Mouse (Mus musculus): ENCODE data around the gene Prok1. TPM values are rescaled to one million over a fixed set of nuclear protein-coding genes. Genes with fewer than 3 reads are reported as not detected.

The Prok1 gene
- polyA plus RNA-seq, 1 experiment: 0.05 TPM

GRCm38 (mm10) chr3:107266814-107267345 lies 27.4 kb upstream of the Prok1 start:
- TF ChIP-seq SRF (IDR thresholded peaks at IDR 0.05; ENCODE audit: control insufficient read depth, insufficient read length, low read depth) (no peak), CEBPB (IDR thresholded peaks at IDR 0.05; ENCODE audit: insufficient read depth, poor library complexity, severe bottlenecking) (no peak), USF1 (IDR thresholded peaks at IDR 0.05; ENCODE audit: low read depth) (no peak), TCF3 (IDR thresholded peaks at IDR 0.05; ENCODE audit: insufficient read length, low read depth) (no peak), POLR2AphosphoS2 (IDR thresholded peaks at IDR 0.05; ENCODE audit: insufficient read length, low read depth) (no peak), POLR2A (IDR thresholded peaks at IDR 0.05; ENCODE audit: insufficient read length, low read depth) (no peak), MYOG (IDR thresholded peaks at IDR 0.05; ENCODE audit: control insufficient read depth in 1 of 3, insufficient read depth in 1 of 3, insufficient read length in 2 of 3, low read depth in 2 of 3) (peak in 1 of 3 experiments; percentile 29), E2F4 (IDR thresholded peaks at IDR 0.05; ENCODE audit: insufficient read depth) (no peak), MAX (IDR thresholded peaks at IDR 0.05; ENCODE audit: low read depth) (no peak), MYOD1 (IDR thresholded peaks at IDR 0.05; ENCODE audit: control insufficient read depth in 1 of 3, insufficient read length in 2 of 3, low read depth in 2 of 3) (peak in 2 of 3 experiments; percentile 82 to 92), TCF12 (IDR thresholded peaks at IDR 0.05; ENCODE audit: insufficient read depth, poor library complexity, severe bottlenecking) (peak; percentile 69), REST (IDR thresholded peaks at IDR 0.05; ENCODE audit: insufficient read depth, insufficient read length) (no peak)
- H3K79me2 ChIP-seq (ENCODE audit: control insufficient read depth, insufficient read depth): no peaks in the 10 kb centered on the region
- H3ac ChIP-seq (ENCODE audit: control insufficient read depth, insufficient read length): no peak overlapping the region
- peak overlapping the region; percentile 47 for H3K4me2 ChIP-seq (ENCODE audit: low read depth)
- no peak overlapping the region for H3K4me3 ChIP-seq
- no peaks in the 10 kb centered on the region for H3K36me3 ChIP-seq (ENCODE audit: control insufficient read depth, insufficient read depth)
- no peaks in the 10 kb centered on the region for H3K27me3 ChIP-seq (ENCODE audit: control insufficient read depth, insufficient read depth, insufficient read length)

DNA sequence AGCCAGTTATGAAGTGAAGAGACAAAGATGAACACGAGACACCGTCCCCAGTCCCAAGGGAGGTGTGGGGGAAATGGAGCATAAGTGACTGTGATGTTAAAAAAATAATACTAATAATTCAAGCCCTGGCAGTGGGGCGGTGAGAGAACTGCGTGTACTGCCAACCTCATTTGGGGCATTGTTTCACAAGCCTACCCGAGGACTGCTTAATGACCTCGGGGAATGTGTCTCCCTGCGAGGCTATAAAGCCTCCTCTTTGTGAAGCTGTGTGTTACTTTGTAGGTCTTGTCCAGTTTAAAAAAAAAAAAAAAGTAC lies 22.3 kb upstream of the Prok1 start:
- Histone ChIP-seq H3ac (ENCODE audit: control insufficient read depth, insufficient read length) (no peak overlapping the region), H3K4me2 (ENCODE audit: low read depth) (peak overlapping the region; percentile 7), H3K79me2 (ENCODE audit: control insufficient read depth, insufficient read depth) (no peaks in the 10 kb centered on the region), H3K4me3 (no peak overlapping the region), H3K36me3 (ENCODE audit: control insufficient read depth, insufficient read depth) (no peaks in the 10 kb centered on the region), H3K27me3 (ENCODE audit: control insufficient read depth, insufficient read depth, insufficient read length) (no peaks in the 10 kb centered on the region)
- no peak for TF ChIP-seq TCF3 (IDR thresholded peaks at IDR 0.05; ENCODE audit: insufficient read length, low read depth)

DNA sequence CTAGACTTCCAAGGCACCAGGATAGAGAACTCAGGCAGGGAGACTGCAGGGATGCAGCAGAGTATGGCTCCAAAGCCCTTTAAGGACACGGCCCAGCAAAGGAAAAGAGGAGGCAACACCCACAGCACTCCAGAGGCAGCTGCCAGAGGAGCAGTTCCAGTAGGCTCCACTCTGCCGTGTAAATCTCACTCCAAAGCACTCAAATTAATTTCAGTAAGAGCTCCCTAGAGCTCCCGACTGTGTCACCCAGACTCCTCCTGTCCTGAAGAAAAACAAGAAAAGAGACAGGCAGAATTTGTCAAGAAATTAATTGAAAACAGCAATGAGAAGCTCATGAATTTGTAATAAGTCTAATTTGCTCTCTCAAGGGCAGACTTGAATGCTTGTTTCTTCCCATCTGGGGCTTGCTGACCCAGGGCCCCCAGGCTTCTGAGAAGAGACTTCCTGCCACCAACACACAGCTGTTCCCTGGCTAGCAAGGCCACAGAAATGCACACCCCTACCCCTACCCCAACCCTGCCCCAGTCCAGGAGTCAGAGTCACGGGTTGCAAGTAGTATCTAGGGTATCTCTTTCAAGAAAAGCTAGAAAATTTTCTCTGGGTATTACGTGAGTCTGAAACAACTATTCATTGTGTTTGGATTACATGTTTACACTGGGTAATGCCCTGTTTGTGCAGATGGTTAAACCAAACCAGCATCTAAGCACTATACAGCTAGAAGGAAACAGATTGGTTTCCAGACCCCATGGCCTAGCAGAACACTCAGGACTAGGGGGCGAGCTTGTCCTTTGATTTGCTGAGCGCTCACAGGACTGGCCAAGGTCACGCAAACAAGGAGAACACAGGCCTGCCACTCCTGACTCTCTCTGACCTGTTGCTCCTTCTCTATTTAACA lies 21.7 kb upstream of the Prok1 start:
- no peaks in the 10 kb centered on the region for H3K36me3 ChIP-seq (ENCODE audit: control insufficient read depth, insufficient read depth)
- H3ac ChIP-seq (ENCODE audit: control insufficient read depth, insufficient read length): no peak overlapping the region
- peak overlapping the region; percentile 19 for H3K4me2 ChIP-seq (ENCODE audit: low read depth)
- H3K27me3 ChIP-seq (ENCODE audit: control insufficient read depth, insufficient read depth, insufficient read length): no peaks in the 10 kb centered on the region
- TF ChIP-seq TCF12 (IDR thresholded peaks at IDR 0.05; ENCODE audit: insufficient read depth, poor library complexity, severe bottlenecking) (no peak), TCF3 (IDR thresholded peaks at IDR 0.05; ENCODE audit: insufficient read length, low read depth) (peak; percentile 30), MAX (IDR thresholded peaks at IDR 0.05; ENCODE audit: low read depth) (no peak), USF1 (IDR thresholded peaks at IDR 0.05; ENCODE audit: low read depth) (no peak), POLR2A (IDR thresholded peaks at IDR 0.05; ENCODE audit: insufficient read length, low read depth) (no peak), CEBPB (IDR thresholded peaks at IDR 0.05; ENCODE audit: insufficient read depth, poor library complexity, severe bottlenecking) (no peak), REST (IDR thresholded peaks at IDR 0.05; ENCODE audit: insufficient read depth, insufficient read length) (no peak), POLR2AphosphoS2 (IDR thresholded peaks at IDR 0.05; ENCODE audit: insufficient read length, low read depth) (no peak), MYOD1 (IDR thresholded peaks at IDR 0.05; ENCODE audit: control insufficient read depth in 1 of 3, insufficient read length in 2 of 3, low read depth in 2 of 3) (peak in 2 of 3 experiments; percentile 65 to 86), MYOG (IDR thresholded peaks at IDR 0.05; ENCODE audit: control insufficient read depth in 1 of 3, insufficient read depth in 1 of 3, insufficient read length in 2 of 3, low read depth in 2 of 3) (peak in 2 of 3 experiments; percentile 4 to 87), SRF (IDR thresholded peaks at IDR 0.05; ENCODE audit: control insufficient read depth, insufficient read length, low read depth) (no peak)
- no peak overlapping the region for H3K4me3 ChIP-seq
- no peaks in the 10 kb centered on the region for H3K79me2 ChIP-seq (ENCODE audit: control insufficient read depth, insufficient read depth)

DNA sequence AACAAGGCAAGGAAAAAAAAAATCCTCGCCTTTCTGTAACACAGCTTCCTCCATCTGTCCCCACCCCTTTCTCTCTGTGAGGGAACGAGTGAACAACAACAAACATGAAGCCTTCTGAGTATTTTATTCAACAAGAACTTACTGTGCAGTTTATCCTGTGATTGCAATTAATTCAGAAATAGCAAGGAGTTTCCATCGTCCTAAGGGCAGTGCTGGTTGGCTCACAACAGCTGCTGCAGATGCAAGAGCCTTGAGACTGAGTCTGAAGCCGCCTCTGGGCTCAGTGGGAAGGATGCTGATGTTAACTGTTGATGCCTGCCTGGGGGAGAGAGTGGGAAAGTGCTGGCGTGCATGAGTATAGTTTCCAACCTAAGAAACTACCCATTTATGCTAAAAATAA lies 18.4 kb upstream of the Prok1 start:
- no peak overlapping the region for H3K4me2 ChIP-seq (ENCODE audit: low read depth)
- no peaks in the 10 kb centered on the region for H3K36me3 ChIP-seq (ENCODE audit: control insufficient read depth, insufficient read depth)
- H3K79me2 ChIP-seq (ENCODE audit: control insufficient read depth, insufficient read depth): no peaks in the 10 kb centered on the region
- TF ChIP-seq MAX (IDR thresholded peaks at IDR 0.05; ENCODE audit: low read depth) (no peak), POLR2A (IDR thresholded peaks at IDR 0.05; ENCODE audit: insufficient read length, low read depth) (no peak), TCF3 (IDR thresholded peaks at IDR 0.05; ENCODE audit: insufficient read length, low read depth) (no peak), SRF (IDR thresholded peaks at IDR 0.05; ENCODE audit: control insufficient read depth, insufficient read length, low read depth) (no peak), MYOD1 (IDR thresholded peaks at IDR 0.05; ENCODE audit: control insufficient read depth in 1 of 3, insufficient read length in 2 of 3, low read depth in 2 of 3) (no peak), TCF12 (IDR thresholded peaks at IDR 0.05; ENCODE audit: insufficient read depth, poor library complexity, severe bottlenecking) (no peak), REST (IDR thresholded peaks at IDR 0.05; ENCODE audit: insufficient read depth, insufficient read length) (no peak), MYOG (IDR thresholded peaks at IDR 0.05; ENCODE audit: control insufficient read depth in 1 of 3, insufficient read depth in 1 of 3, insufficient read length in 2 of 3, low read depth in 2 of 3) (no peak), CEBPB (IDR thresholded peaks at IDR 0.05; ENCODE audit: insufficient read depth, poor library complexity, severe bottlenecking) (no peak), USF1 (IDR thresholded peaks at IDR 0.05; ENCODE audit: low read depth) (no peak), POLR2AphosphoS2 (IDR thresholded peaks at IDR 0.05; ENCODE audit: insufficient read length, low read depth) (no peak), E2F4 (IDR thresholded peaks at IDR 0.05; ENCODE audit: insufficient read depth) (no peak)
- no peaks in the 10 kb centered on the region for H3K27me3 ChIP-seq (ENCODE audit: control insufficient read depth, insufficient read depth, insufficient read length)
- no peak overlapping the region for H3K4me3 ChIP-seq
- H3ac ChIP-seq (ENCODE audit: control insufficient read depth, insufficient read length): no peak overlapping the region

All from myocyte (in vitro differentiated cells).